In genomic region chr13:84059031-84059651, GRCm38 (mm10) we compare ENCODE assay signal across 7 mouse cellular contexts.
DNase-seq lines count a peak whose midpoint lies in the region; ATAC-seq and TF ChIP-seq lines count a peak whose summit lies in the region.

No protein-coding gene starts in this region.

- H3K9ac ChIP-seq in forebrain, embryonic 15.5 days (replicated peaks): peak overlapping the region; percentile 53
- H3K9ac ChIP-seq in neural tube, embryonic 15.5 days (replicated peaks): peak overlapping the region; percentile 49

- TF ChIP-seq CTCF in brain, embryonic 14.5 days (IDR thresholded peaks at IDR 0.05; ENCODE audit: borderline replicate concordance, extremely low read depth, insufficient read depth, insufficient read length): no peak

- peaks cover 58% of the 10 kb centered on the region for H3K4me1 ChIP-seq in forebrain, embryonic 15.5 days
- H3K4me1 ChIP-seq in neural tube, embryonic 15.5 days: peaks cover 26% of the 10 kb centered on the region

- H3K27ac ChIP-seq in forebrain, embryonic 15.5 days (replicated peaks): peak overlapping the region; percentile 99
- peak overlapping the region; percentile 92 for H3K27ac ChIP-seq in neural tube, embryonic 15.5 days (replicated peaks)

- peak overlapping the region; percentile 61 for H3K4me2 ChIP-seq in forebrain, embryonic 15.5 days (replicated peaks)
- peak overlapping the region; percentile 58 for H3K4me2 ChIP-seq in neural tube, embryonic 15.5 days

- WGBS in forebrain, embryonic 15.5 days: 4% methylated on average over 10 of the region's 10 CpGs
- WGBS in neural tube, embryonic 15.5 days: 3% methylated on average over 10 of the region's 10 CpGs

- TF ChIP-seq POLR2A in brain, embryonic 14.5 days (IDR thresholded peaks at IDR 0.05; ENCODE audit: borderline replicate concordance, extremely low read depth, insufficient read depth, insufficient read length, poor library complexity, severe bottlenecking): peak; percentile 33; the same call in 1 of the 2 replicates

- H3K4me3 ChIP-seq in forebrain, embryonic 15.5 days: peak overlapping the region; percentile 27
- H3K4me3 ChIP-seq in neural tube, embryonic 15.5 days (replicated peaks): peak overlapping the region; percentile 19

- no peaks in the 10 kb centered on the region for H3K36me3 ChIP-seq in forebrain, embryonic 15.5 days
- no peaks in the 10 kb centered on the region for H3K36me3 ChIP-seq in neural tube, embryonic 15.5 days

- H3K27me3 ChIP-seq in forebrain, embryonic 15.5 days: no peaks in the 10 kb centered on the region
- no peaks in the 10 kb centered on the region for H3K27me3 ChIP-seq in neural tube, embryonic 15.5 days (replicated peaks)

- H3K9me3 ChIP-seq in forebrain, embryonic 15.5 days: no peaks in the 10 kb centered on the region
- no peaks in the 10 kb centered on the region for H3K9me3 ChIP-seq in neural tube, embryonic 15.5 days (replicated peaks)

- peak; percentile 97 for DNase-seq in brain, embryonic 14.5 days (ENCODE audit: low read depth)
- DNase-seq in cerebellum, adult 18-20 months: peak; percentile 62 to 75
- DNase-seq in left cerebral cortex, adult 11 months (ENCODE audit: low spot score): peak; percentile 47
- DNase-seq in spleen, postnatal 10 days (ENCODE audit: low spot score in 2 of 2): no peak
- no peak for DNase-seq in lung, adult 18-20 months

- peak; percentile 73 for ATAC-seq in forebrain, embryonic 15.5 days (replicated peaks)
- peak; percentile 64 for ATAC-seq in neural tube, embryonic 15.5 days (ENCODE audit: low FRiP score)

Comparison
In these comparisons a context has a peak if more than half of its experiments do, and no peak if none do; other contexts are left out.
1. DNase-seq: peak in brain, embryonic 14.5 days (single experiment), cerebellum, adult 18-20 months (2 of 2) and left cerebral cortex, adult 11 months (single experiment); none in spleen, postnatal 10 days (0 of 2) and lung, adult 18-20 months (0 of 2).